Mouse (Mus musculus): ENCODE data around the gene Gm4884.
"Not testable (repeated sequence)": the region's sequence is repeated elsewhere in the genome, so short reads cannot be mapped to it uniquely, and the experiment has no call there.

The Gm4884 gene

GRCm38 (mm10) chr7:41032419-41032818, at the start of gene Gm4884:
Gene Gm4884, plus strand, starts transcription at chr7:41032719.
- DNase-seq (ENCODE audit: extremely low spot score), result not testable (repeated sequence)

GRCm38 (mm10) chr7:40987243-40987642, 45.3 kb upstream of the Gm4884 start, which contains the start of gene 4930433I11Rik:
Gene 4930433I11Rik, plus strand, starts transcription at chr7:40987543.
- DNase-seq (ENCODE audit: extremely low spot score), result no peak

- DNase-seq (ENCODE audit: extremely low spot score), result not testable (repeated sequence)
Measured at GRCm38 (mm10) chr7:41044058-41044457, 11.5 kb downstream of the Gm4884 start.

Measured in embryo, embryonic 9.5 days (tissue).